Mouse (Mus musculus) hindbrain, embryonic 16.5 days (tissue): ENCODE measurements around the gene Mall. TPM values are rescaled to one million over a fixed set of nuclear protein-coding genes. Genes with fewer than 3 reads are reported as not detected.

Source experiments
- ATAC-seq: fragments of 200-750 bp; cut with Nextera tagmentation; 2 replicates; pipeline ENCODE4 v1.8.0; 2017; ENCODE audit warnings: moderate TSS enrichment, moderate library complexity
- H3K27ac ChIP-seq: fragments of 300-500 bp; sonication (generic); 2 replicates; pipeline ENCODE4 v1.5.1; 2014; ENCODE audit warnings: low read depth, mild to moderate bottlenecking, control low read depth, low read length, moderate library complexity
- H3K27me3 ChIP-seq: fragments of 300-500 bp; sonication (generic); replicated peaks from 2 replicates; pipeline ENCODE4 v1.6.1; 2014; ENCODE audit warnings: low read length; ENCODE audit not compliant: control insufficient read depth, insufficient read depth
- H3K36me3 ChIP-seq: fragments of 300-500 bp; sonication (generic); 2 replicates; pipeline ENCODE4 v1.6.1; 2014; ENCODE audit warnings: mild to moderate bottlenecking, low read length, moderate library complexity, mixed read lengths; ENCODE audit not compliant: control insufficient read depth, insufficient read depth
- H3K4me1 ChIP-seq: fragments of 300-500 bp; sonication (generic); 2 replicates; pipeline ENCODE4 v1.6.1; 2014; ENCODE audit warnings: low read depth, low read length; ENCODE audit not compliant: control insufficient read depth, insufficient read depth
- H3K4me2 ChIP-seq: fragments of 300-500 bp; sonication (generic); 2 replicates; pipeline ENCODE4 v1.6.1; 2014; ENCODE audit warnings: mild to moderate bottlenecking, low read length, control low read depth, moderate library complexity
- H3K4me3 ChIP-seq: fragments of 300-500 bp; sonication (generic); 2 replicates; pipeline ENCODE4 v1.5.1; 2014; ENCODE audit warnings: mild to moderate bottlenecking, low read length, control low read depth, moderate library complexity
- H3K9ac ChIP-seq: fragments of 300-500 bp; sonication (generic); 2 replicates; pipeline ENCODE4 v1.6.1; 2014; ENCODE audit warnings: low read depth, mild to moderate bottlenecking, control low read depth, low read length, moderate library complexity
- H3K9me3 ChIP-seq: fragments of 300-500 bp; sonication (generic); 2 replicates; pipeline ENCODE4 v1.6.1; 2014; ENCODE audit warnings: mild to moderate bottlenecking, low read length, moderate library complexity; ENCODE audit not compliant: control insufficient read depth
- WGBS: fragments of 180-500 bp; shearing (Covaris S2); extraction: QIAGEN DNeasy Blood & Tissue Kit; methylation state at CpG from one replicate; pipeline ENCODE4 v1.1.7; 2014; 5-methylcytosine and 5-hydroxymethylcytosine counted together
- polyA plus RNA-seq: library from polyadenylated mRNA; unstranded; fragments of >200 nt; fragmentation: Nextera tagmentation; extraction: Ambion mirVana; gene quantifications from 2 replicates; pipeline ENCODE4 v1.2.1, GENCODE M21; 2015

The Mall gene
- polyA plus RNA-seq, 1 experiment from 2014 or later: 1.3 TPM

- Histone ChIP-seq H3K9ac (0 out of 2 replicates have a peak overlapping the region, but pooled peaks have one; percentile 0), H3K27me3 (no peaks in the 10 kb centered on the region), H3K4me1 (no peaks in the 10 kb centered on the region), H3K4me3 (no peak overlapping the region), H3K4me2 (peak overlapping the region; percentile 7; the same call in 1 of the 2 replicates), H3K36me3 (0 out of 2 replicates have a peak, but pooled peaks cover under 1% of the 10 kb centered on the region), H3K27ac (peak overlapping the region; percentile 45), H3K9me3 (no peaks in the 10 kb centered on the region)
- ATAC-seq: peak; percentile 89
- 42% methylated on average over 8 of the region's 8 CpGs for WGBS
These were observed 27.4 kb upstream of the Mall start for GRCm38 (mm10) chr2:127757171-127757570.

- no peaks in the 10 kb centered on the region for H3K4me1 ChIP-seq
- no peak overlapping the region for H3K4me3 ChIP-seq
- H3K36me3 ChIP-seq: no peaks in the 10 kb centered on the region
- 92% methylated on average over 4 of the region's 4 CpGs for WGBS
- H3K27me3 ChIP-seq: no peaks in the 10 kb centered on the region
- no peaks in the 10 kb centered on the region for H3K9me3 ChIP-seq
- H3K9ac ChIP-seq: no peak overlapping the region
- ATAC-seq: no peak
- H3K27ac ChIP-seq: no peak overlapping the region
- H3K4me2 ChIP-seq: no peak overlapping the region
These were observed 24.4 kb upstream of the Mall start for GRCm38 (mm10) chr2:127754113-127754512.

- Histone ChIP-seq H3K4me1 (no peaks in the 10 kb centered on the region), H3K4me2 (no peak overlapping the region), H3K4me3 (no peak overlapping the region), H3K27ac (no peak overlapping the region), H3K36me3 (no peaks in the 10 kb centered on the region), H3K27me3 (no peaks in the 10 kb centered on the region), H3K9ac (no peak overlapping the region), H3K9me3 (no peaks in the 10 kb centered on the region)
- WGBS: 75% methylated on average over 11 of the region's 11 CpGs
- ATAC-seq: no peak
These were observed 22.3 kb upstream of the Mall start for GRCm38 (mm10) chr2:127751849-127752610.

GRCm38 (mm10) chr2:127749376-127749775 lies 19.6 kb upstream of the Mall start:
- H3K4me1 ChIP-seq: no peaks in the 10 kb centered on the region
- no peak overlapping the region for H3K27ac ChIP-seq
- no peaks in the 10 kb centered on the region for H3K9me3 ChIP-seq
- H3K4me2 ChIP-seq: no peak overlapping the region
- H3K36me3 ChIP-seq: no peaks in the 10 kb centered on the region
- no peak overlapping the region for H3K4me3 ChIP-seq
- H3K27me3 ChIP-seq: no peaks in the 10 kb centered on the region
- ATAC-seq: no peak
- no peak overlapping the region for H3K9ac ChIP-seq
- 77% methylated on average over 1 of the region's 1 CpGs for WGBS

- H3K36me3 ChIP-seq: no peaks in the 10 kb centered on the region
- H3K4me1 ChIP-seq: no peaks in the 10 kb centered on the region
- H3K4me2 ChIP-seq: no peak overlapping the region
- H3K27me3 ChIP-seq: no peaks in the 10 kb centered on the region
- H3K9ac ChIP-seq: no peak overlapping the region
- WGBS: 66% methylated on average over 7 of the region's 7 CpGs
- no peak for ATAC-seq
- H3K4me3 ChIP-seq: no peak overlapping the region
- H3K27ac ChIP-seq: no peak overlapping the region
- no peaks in the 10 kb centered on the region for H3K9me3 ChIP-seq
These were observed 18.6 kb upstream of the Mall start for GRCm38 (mm10) chr2:127748316-127748715.

- Histone ChIP-seq H3K4me2 (no peak overlapping the region), H3K36me3 (no peaks in the 10 kb centered on the region), H3K27ac (no peak overlapping the region), H3K4me3 (no peak overlapping the region), H3K4me1 (no peaks in the 10 kb centered on the region), H3K9me3 (no peaks in the 10 kb centered on the region), H3K27me3 (no peaks in the 10 kb centered on the region), H3K9ac (no peak overlapping the region)
- 88% methylated on average over 3 of the region's 3 CpGs for WGBS
- ATAC-seq: no peak
These were observed 12.9 kb upstream of the Mall start for GRCm38 (mm10) chr2:127742637-127743036.

GRCm38 (mm10) chr2:127740756-127741519 lies 11.2 kb upstream of the Mall start:
- no peaks in the 10 kb centered on the region for H3K4me1 ChIP-seq
- no peaks in the 10 kb centered on the region for H3K27me3 ChIP-seq
- no peak overlapping the region for H3K9ac ChIP-seq
- H3K27ac ChIP-seq: no peak overlapping the region
- no peaks in the 10 kb centered on the region for H3K9me3 ChIP-seq
- WGBS: 75% methylated on average over 9 of the region's 9 CpGs
- H3K36me3 ChIP-seq: no peaks in the 10 kb centered on the region
- ATAC-seq: no peak
- H3K4me3 ChIP-seq: no peak overlapping the region
- no peak overlapping the region for H3K4me2 ChIP-seq

- no peak overlapping the region for H3K9ac ChIP-seq
- 82% methylated on average over 3 of the region's 3 CpGs for WGBS
- H3K4me1 ChIP-seq: no peaks in the 10 kb centered on the region
- H3K27ac ChIP-seq: no peak overlapping the region
- ATAC-seq: no peak
- no peaks in the 10 kb centered on the region for H3K27me3 ChIP-seq
- H3K9me3 ChIP-seq: no peaks in the 10 kb centered on the region
- H3K36me3 ChIP-seq: no peaks in the 10 kb centered on the region
- H3K4me2 ChIP-seq: no peak overlapping the region
- H3K4me3 ChIP-seq: no peak overlapping the region
These were observed 8.2 kb upstream of the Mall start for GRCm38 (mm10) chr2:127737885-127738284.

GRCm38 (mm10) chr2:127736631-127737209 lies 7.0 kb upstream of the Mall start:
- H3K27me3 ChIP-seq: no peaks in the 10 kb centered on the region

More at GRCm38 (mm10) chr2:127736631-127737209, 7.0 kb upstream of the Mall start:
- Histone ChIP-seq H3K9ac (no peak overlapping the region), H3K4me2 (no peak overlapping the region), H3K4me1 (no peaks in the 10 kb centered on the region), H3K9me3 (no peaks in the 10 kb centered on the region), H3K4me3 (no peak overlapping the region), H3K36me3 (no peaks in the 10 kb centered on the region), H3K27ac (no peak overlapping the region)
- 79% methylated on average over 6 of the region's 6 CpGs for WGBS
- ATAC-seq: no peak
